Mouse (Mus musculus) embryonic fibroblast, embryonic 13.5 days (primary cell): ENCODE data around the gene Dnlz.

Experiments used
- CTCF ChIP-seq: IDR thresholded peaks from 2 replicates; pipeline ENCODE4 v1.5.1; 2011; ENCODE audit warnings: mild to moderate bottlenecking, control low read depth, low read length, moderate library complexity, borderline replicate concordance; ENCODE audit not compliant: insufficient read depth
- POLR2A ChIP-seq: IDR thresholded peaks from 2 replicates; pipeline ENCODE4 v1.6.1; 2011; ENCODE audit warnings: low read depth, mild to moderate bottlenecking, control low read depth, low read length, moderate library complexity

DNA sequence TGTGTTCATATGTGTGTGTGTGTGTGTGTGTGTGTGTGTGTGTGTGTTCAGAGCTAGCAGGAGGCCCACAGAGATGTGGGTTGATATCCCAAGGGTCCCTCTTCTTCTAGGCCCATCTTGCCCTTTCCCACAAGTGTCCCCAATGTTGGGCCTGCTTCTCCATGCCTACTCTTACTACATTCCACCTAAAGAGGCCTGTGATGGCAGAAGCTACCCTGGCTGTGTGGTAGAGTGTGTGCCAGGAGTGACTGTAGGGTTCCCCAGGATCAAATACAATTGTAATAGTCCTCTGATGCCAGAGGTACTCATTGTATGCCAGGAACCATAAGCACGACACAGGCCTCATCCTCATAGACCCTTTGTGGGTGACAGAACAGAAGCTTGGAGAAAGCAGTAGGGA lies 38.5 kb downstream of the Dnlz start:
- no peak for TF ChIP-seq POLR2A
- no peak for TF ChIP-seq CTCF
